Mouse (Mus musculus) neural tube, embryonic 12.5 days (tissue): ENCODE data around the gene Gm2115. TPM values are rescaled to one million over a fixed set of nuclear protein-coding genes. Genes with fewer than 3 reads are reported as not detected.

ENCODE experiments used
- ATAC-seq: fragments of 200-750 bp; cut with Nextera tagmentation; 2 replicates; pipeline ENCODE4 v1.8.0; 2017; ENCODE audit warnings: low read depth, mild to moderate bottlenecking, moderate TSS enrichment, moderate library complexity; ENCODE audit not compliant: low FRiP score
- H3K27ac ChIP-seq: fragments of 300-500 bp; sonication (generic); 2 replicates; pipeline ENCODE4 v1.5.1; 2016
- H3K27me3 ChIP-seq: fragments of 300-500 bp; sonication (generic); replicated peaks from 2 replicates; pipeline ENCODE4 v1.6.1; 2016; ENCODE audit warnings: mild to moderate bottlenecking
- H3K36me3 ChIP-seq: fragments of 300-500 bp; sonication (generic); 2 replicates; pipeline ENCODE4 v1.6.1; 2016; ENCODE audit warnings: mild to moderate bottlenecking
- H3K4me1 ChIP-seq: fragments of 300-500 bp; sonication (generic); 2 replicates; pipeline ENCODE4 v1.6.1; 2016
- H3K4me2 ChIP-seq: fragments of 300-500 bp; sonication (generic); replicated peaks from 2 replicates; pipeline ENCODE4 v1.6.1; 2016; ENCODE audit warnings: mild to moderate bottlenecking
- H3K4me3 ChIP-seq: fragments of 300-500 bp; sonication (generic); 2 replicates; pipeline ENCODE4 v1.5.1; 2016
- H3K9ac ChIP-seq: fragments of 300-500 bp; sonication (generic); 2 replicates; pipeline ENCODE4 v1.6.1; 2016; ENCODE audit warnings: mild to moderate bottlenecking
- H3K9me3 ChIP-seq: fragments of 300-500 bp; sonication (generic); 2 replicates; pipeline ENCODE4 v1.6.1; 2016; ENCODE audit warnings: mild to moderate bottlenecking
- WGBS: fragments of 180-500 bp; shearing (Covaris S2); methylation state at CpG from one replicate; pipeline ENCODE4 v1.1.7; 2016; 5-methylcytosine and 5-hydroxymethylcytosine counted together
- polyA plus RNA-seq: library from polyadenylated mRNA; unstranded; fragments of >200 nt; fragmentation: Nextera tagmentation; extraction: Ambion mirVana; gene quantifications from 2 replicates; pipeline ENCODE4 v1.2.1, GENCODE M21; 2016

Gm2115 gene
- polyA plus RNA-seq: 0.14 and 0.38 TPM in 2 replicates

DNA sequence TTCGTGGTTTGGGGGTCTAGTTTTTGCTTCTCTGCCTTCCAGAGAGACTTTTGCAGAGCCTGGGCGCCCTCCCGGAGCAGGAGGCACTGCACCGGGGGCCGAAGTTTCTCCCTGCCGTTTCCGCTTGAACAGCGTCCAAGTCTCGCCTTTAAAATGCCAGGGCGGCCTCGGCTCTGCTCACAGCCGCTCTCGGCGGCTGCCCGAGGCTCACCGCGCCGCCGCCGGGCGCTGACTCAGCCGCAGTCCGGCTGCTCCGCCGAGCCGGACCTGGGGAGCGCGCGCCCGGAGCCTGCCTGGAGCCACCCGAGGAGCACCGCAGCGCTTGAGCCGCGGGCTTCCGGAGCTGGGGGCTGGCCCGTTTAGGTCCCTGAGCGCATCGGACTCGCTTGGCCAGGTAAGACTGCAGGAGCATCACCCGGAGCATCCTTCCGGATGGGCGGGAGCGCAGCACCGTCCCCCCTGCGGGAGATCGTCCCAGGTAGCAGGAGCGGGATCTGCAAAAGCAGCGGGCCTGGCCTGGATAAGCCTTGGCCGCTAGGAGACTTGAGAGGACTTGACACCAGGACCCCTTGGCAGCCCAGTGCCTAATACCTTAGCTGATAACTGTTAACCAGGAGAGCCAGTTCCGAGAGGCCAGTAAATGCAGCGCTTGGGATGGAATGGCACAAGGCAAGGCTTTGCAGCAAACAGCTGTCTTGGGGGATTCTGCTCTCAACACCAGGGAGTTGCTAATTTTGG, at the start of gene Gm2115:
Gene Gm2115, plus strand, starts transcription at position 159 of the 738 bp plus-strand sequence.
- Histone ChIP-seq H3K4me2 (peak within 1 kb of the TSS; percentile 88), H3K4me1 (peaks cover 6% of the 10 kb centered on the region; the same call in 1 of the 2 replicates), H3K9me3 (no peaks in the 10 kb centered on the region), H3K9ac (peak within 1 kb of the TSS; percentile 61), H3K36me3 (no peaks in the 10 kb centered on the region), H3K4me3 (peak within 1 kb of the TSS; percentile 50), H3K27ac (no peak within 1 kb of the TSS), H3K27me3 (peaks cover 24% of the 10 kb centered on the region)
- peak; percentile 88 for ATAC-seq
- 2% methylated on average over 52 of the region's 52 CpGs for WGBS

DNA sequence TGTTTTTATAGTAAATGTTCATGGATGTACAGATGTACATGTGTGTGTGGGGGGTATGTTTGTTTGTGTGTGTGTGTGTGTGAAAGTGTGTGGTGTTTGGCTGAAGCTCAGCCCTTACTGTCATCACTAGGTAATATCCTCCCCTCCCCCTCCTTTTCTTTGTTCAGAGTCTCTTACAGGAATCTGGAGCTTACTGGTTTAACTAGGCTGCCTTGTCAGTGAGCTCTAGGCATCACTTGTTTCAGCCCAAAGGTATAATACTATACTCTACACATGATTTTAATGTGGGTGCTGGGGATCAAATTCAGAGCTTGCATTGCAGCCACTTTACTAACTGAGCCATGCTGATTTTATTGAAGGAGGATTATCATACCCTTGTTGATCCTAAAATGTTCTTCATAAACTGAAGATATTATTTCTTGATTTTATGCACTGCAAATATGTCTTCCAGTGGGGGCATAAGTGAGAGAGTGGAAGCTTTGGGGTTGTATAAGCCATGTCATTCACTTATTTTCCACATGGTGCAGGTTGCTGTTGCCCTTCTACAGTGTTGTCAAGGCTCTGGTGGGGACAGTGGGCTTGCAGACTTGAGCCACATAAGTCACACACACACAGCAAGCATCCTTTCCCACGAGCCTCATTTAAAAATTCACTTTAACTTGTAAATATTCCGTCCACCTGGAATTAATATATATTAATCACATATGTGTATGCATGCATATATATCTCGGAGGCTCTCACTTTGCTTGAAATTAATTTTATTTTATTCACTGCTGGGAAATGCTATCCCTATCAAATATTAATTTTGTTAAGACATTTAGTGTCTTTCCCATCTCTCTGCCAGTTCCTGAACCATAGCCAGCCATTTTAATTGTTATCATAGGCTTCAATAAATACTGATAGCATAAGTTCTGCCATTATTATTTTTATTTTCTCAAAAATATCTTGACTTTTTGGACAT, 45.0 kb upstream of the Gm2115 start:
- WGBS: 76% methylated on average over 3 of the region's 3 CpGs

GRCm38 (mm10) chr7:84486485-84486884, 42.3 kb upstream of the Gm2115 start:
- Histone ChIP-seq H3K36me3 (no peaks in the 10 kb centered on the region), H3K27me3 (no peaks in the 10 kb centered on the region), H3K4me2 (no peak overlapping the region), H3K4me1 (no peaks in the 10 kb centered on the region), H3K27ac (no peak overlapping the region), H3K4me3 (no peak overlapping the region), H3K9ac (no peak overlapping the region), H3K9me3 (no peaks in the 10 kb centered on the region)
- WGBS: 86% methylated on average over 2 of the region's 2 CpGs
- no peak for ATAC-seq

More for the DNA sequence above, 45.0 kb upstream of the Gm2115 start:
- Histone ChIP-seq H3K9ac (no peak overlapping the region), H3K4me2 (no peak overlapping the region), H3K4me3 (no peak overlapping the region), H3K27ac (no peak overlapping the region), H3K27me3 (no peaks in the 10 kb centered on the region), H3K36me3 (no peaks in the 10 kb centered on the region), H3K9me3 (no peaks in the 10 kb centered on the region), H3K4me1 (no peaks in the 10 kb centered on the region)
- no peak for ATAC-seq

DNA sequence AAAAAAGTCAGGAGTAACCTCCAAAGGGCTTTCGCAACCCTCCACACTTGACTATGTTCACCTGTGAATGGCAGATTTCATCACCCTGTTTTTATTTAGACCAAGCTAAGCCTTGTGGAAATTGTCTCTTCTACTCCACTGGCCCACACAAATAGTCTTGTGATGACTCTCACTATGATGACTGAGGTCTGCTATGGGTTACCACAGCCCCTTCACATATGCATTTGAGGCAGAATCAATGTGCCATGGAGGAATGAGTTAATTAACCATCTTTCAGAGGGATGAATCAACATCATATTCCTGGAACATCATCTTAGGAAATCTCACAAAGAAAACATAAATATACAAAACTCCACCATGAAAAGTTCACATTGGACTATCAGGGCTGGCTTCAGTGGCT, 25.6 kb upstream of the Gm2115 start:
- no peak overlapping the region for H3K9ac ChIP-seq
- no peaks in the 10 kb centered on the region for H3K27me3 ChIP-seq
- 96% methylated on average over 1 of the region's 1 CpGs for WGBS
- H3K9me3 ChIP-seq: no peaks in the 10 kb centered on the region
- H3K4me2 ChIP-seq: no peak overlapping the region
- no peak overlapping the region for H3K4me3 ChIP-seq
- no peak overlapping the region for H3K27ac ChIP-seq
- ATAC-seq: no peak
- no peaks in the 10 kb centered on the region for H3K36me3 ChIP-seq
- H3K4me1 ChIP-seq: no peaks in the 10 kb centered on the region

DNA sequence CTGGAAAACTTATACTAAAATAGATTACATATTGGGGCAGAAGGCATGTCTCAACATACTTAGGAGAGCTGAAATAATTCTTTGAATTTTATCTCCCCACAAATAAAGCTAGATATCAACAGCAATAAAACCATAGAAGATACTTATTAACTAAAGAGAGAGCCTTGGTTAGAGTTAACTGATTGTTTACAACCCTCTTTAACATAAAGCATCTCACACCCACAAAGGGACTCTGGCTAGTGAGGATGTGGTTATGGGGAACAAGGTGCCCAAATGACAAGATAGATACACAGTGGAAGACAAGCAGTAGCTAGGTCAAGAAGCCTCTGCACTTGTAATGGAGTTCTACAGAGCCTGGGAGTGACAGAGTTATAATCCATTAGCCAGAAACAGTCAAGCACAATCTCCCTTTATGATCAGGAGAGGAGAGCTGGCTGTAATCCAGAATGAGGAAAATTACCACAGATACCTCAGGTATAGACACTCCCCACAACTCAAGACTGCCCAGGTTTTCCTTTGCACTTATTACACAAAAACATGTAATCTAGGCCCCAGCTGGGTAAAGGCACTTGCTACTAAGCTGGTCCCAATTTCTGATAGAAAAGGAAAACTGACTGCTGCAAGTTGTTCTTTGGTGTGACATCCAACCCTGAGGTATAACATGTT, 10.1 kb upstream of the Gm2115 start:
- H3K27ac ChIP-seq: no peak overlapping the region
- no peaks in the 10 kb centered on the region for H3K4me1 ChIP-seq
- H3K36me3 ChIP-seq: no peaks in the 10 kb centered on the region
- no peak for ATAC-seq
- no peak overlapping the region for H3K4me2 ChIP-seq
- no peaks in the 10 kb centered on the region for H3K27me3 ChIP-seq
- no peak overlapping the region for H3K9ac ChIP-seq
- no peak overlapping the region for H3K4me3 ChIP-seq
- no peaks in the 10 kb centered on the region for H3K9me3 ChIP-seq

- no peak overlapping the region for H3K9ac ChIP-seq
- no peak for ATAC-seq
- no peak overlapping the region for H3K4me3 ChIP-seq
- no peaks in the 10 kb centered on the region for H3K27me3 ChIP-seq
- 79% methylated on average over 1 of the region's 1 CpGs for WGBS
- no peaks in the 10 kb centered on the region for H3K36me3 ChIP-seq
- no peaks in the 10 kb centered on the region for H3K4me1 ChIP-seq
- no peak overlapping the region for H3K4me2 ChIP-seq
- no peak overlapping the region for H3K27ac ChIP-seq
- no peaks in the 10 kb centered on the region for H3K9me3 ChIP-seq
These were observed 7.4 kb upstream of the Gm2115 start for GRCm38 (mm10) chr7:84521329-84521728.

GRCm38 (mm10) chr7:84522426-84522825, 6.3 kb upstream of the Gm2115 start:
- Histone ChIP-seq H3K27me3 (0 out of 2 replicates have a peak, but pooled peaks cover 5% of the 10 kb centered on the region), H3K4me1 (no peaks in the 10 kb centered on the region), H3K9ac (no peak overlapping the region), H3K4me2 (no peak overlapping the region), H3K4me3 (no peak overlapping the region), H3K36me3 (no peaks in the 10 kb centered on the region), H3K27ac (no peak overlapping the region), H3K9me3 (no peaks in the 10 kb centered on the region)
- 21% methylated on average over 1 of the region's 1 CpGs for WGBS
- no peak for ATAC-seq

DNA sequence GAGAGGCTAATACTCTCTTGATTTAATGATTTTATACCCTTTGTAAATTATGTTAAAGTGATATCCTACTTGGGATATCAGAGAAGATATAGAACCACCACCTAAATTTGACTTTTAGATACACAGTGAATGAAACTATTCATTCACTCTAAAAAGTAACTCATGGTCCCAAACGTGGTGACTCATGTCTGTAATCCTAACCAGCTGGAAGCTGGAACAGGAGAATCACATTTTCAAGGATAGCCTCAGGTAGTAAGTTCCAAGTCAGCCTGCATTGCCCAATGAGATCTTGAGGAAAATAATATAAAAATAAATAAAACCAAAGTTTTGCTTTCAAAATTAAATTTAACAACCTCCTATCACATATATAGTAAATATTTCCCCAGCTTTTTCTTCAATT, 2.6 kb upstream of the Gm2115 start:
- no peak for ATAC-seq

DNA sequence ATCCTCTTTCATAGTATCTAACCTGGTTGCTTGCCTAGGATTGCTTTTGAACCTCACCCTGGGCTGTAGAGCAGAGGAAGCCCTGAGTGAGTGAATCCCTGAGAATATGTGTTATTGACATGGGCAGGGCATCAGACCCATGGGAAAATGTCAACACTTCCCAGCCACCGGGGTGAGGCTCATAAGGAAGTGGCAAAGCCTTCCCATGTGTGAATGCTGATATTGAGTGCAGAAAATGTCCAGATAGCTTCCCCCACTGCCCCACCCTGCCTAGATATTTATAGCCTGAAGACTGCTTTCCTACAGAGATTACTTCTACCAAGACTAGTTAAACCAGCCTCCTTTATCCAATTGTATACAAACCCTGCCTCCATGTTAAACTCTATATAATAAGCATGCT, 4.0 kb downstream of the Gm2115 start:
- H3K4me2 ChIP-seq: no peak overlapping the region
- H3K4me1 ChIP-seq: peaks cover 6% of the 10 kb centered on the region; the same call in 1 of the 2 replicates
- H3K27me3 ChIP-seq: peaks cover 19% of the 10 kb centered on the region
- H3K4me3 ChIP-seq: no peak overlapping the region
- H3K9me3 ChIP-seq: no peaks in the 10 kb centered on the region
- no peak overlapping the region for H3K9ac ChIP-seq
- H3K27ac ChIP-seq: no peak overlapping the region
- no peaks in the 10 kb centered on the region for H3K36me3 ChIP-seq
- no peak for ATAC-seq
- WGBS: 95% methylated on average over 1 of the region's 1 CpGs

More for the DNA sequence above, 2.6 kb upstream of the Gm2115 start:
- H3K9ac ChIP-seq: no peak overlapping the region
- H3K9me3 ChIP-seq: no peaks in the 10 kb centered on the region
- no peak overlapping the region for H3K4me2 ChIP-seq
- H3K27me3 ChIP-seq: peaks cover 24% of the 10 kb centered on the region
- H3K36me3 ChIP-seq: no peaks in the 10 kb centered on the region
- WGBS: 62% methylated on average over 1 of the region's 1 CpGs
- H3K4me3 ChIP-seq: no peak overlapping the region
- no peak overlapping the region for H3K27ac ChIP-seq
- peaks cover 6% of the 10 kb centered on the region; the same call in 1 of the 2 replicates for H3K4me1 ChIP-seq

- no peaks in the 10 kb centered on the region for H3K36me3 ChIP-seq
- no peak for ATAC-seq
- 71% methylated on average over 3 of the region's 3 CpGs for WGBS
- no peak overlapping the region for H3K9ac ChIP-seq
- H3K27ac ChIP-seq: no peak overlapping the region
- H3K4me2 ChIP-seq: no peak overlapping the region
- H3K4me1 ChIP-seq: no peaks in the 10 kb centered on the region
- H3K9me3 ChIP-seq: no peaks in the 10 kb centered on the region
- H3K27me3 ChIP-seq: 0 out of 2 replicates have a peak, but pooled peaks cover 3% of the 10 kb centered on the region
- no peak overlapping the region for H3K4me3 ChIP-seq
These were observed 5.9 kb downstream of the Gm2115 start for GRCm38 (mm10) chr7:84534632-84535031.

DNA sequence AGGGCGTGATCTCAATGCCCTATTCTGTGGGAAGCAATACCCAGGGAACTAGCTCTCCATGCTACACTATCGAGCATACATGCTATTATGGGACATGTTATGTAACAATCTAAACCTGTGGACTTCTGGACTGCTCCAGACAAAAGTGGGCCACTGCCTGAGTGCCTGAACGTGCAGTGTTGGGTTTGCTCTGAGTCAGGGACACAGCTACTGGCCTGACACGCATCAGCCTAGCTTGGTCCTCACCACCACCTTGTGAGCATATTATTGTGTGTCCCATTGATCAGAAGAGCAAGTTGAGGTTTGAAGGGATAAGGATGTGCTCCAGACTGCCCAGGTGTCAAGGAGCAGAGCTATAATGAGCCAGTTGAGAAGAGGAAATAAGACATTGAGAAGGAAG, 16.2 kb downstream of the Gm2115 start:
- H3K4me3 ChIP-seq: no peak overlapping the region
- no peaks in the 10 kb centered on the region for H3K36me3 ChIP-seq
- H3K27me3 ChIP-seq: no peaks in the 10 kb centered on the region
- H3K9me3 ChIP-seq: no peaks in the 10 kb centered on the region
- WGBS: 90% methylated on average over 4 of the region's 4 CpGs
- ATAC-seq: no peak
- no peaks in the 10 kb centered on the region for H3K4me1 ChIP-seq
- H3K9ac ChIP-seq: no peak overlapping the region
- no peak overlapping the region for H3K27ac ChIP-seq
- H3K4me2 ChIP-seq: no peak overlapping the region

GRCm38 (mm10) chr7:84546667-84547066, 17.9 kb downstream of the Gm2115 start:
- 59% methylated on average over 4 of the region's 4 CpGs for WGBS
- Histone ChIP-seq H3K27ac (no peak overlapping the region), H3K4me1 (no peaks in the 10 kb centered on the region), H3K4me3 (no peak overlapping the region), H3K9ac (no peak overlapping the region), H3K36me3 (no peaks in the 10 kb centered on the region), H3K27me3 (no peaks in the 10 kb centered on the region), H3K9me3 (no peaks in the 10 kb centered on the region), H3K4me2 (no peak overlapping the region)
- ATAC-seq: peak; percentile 82
